Mouse (Mus musculus) thymus, postnatal 25 days (tissue): ENCODE results near the gene Slc16a6.

ENCODE experiments used
- DNase-seq: peaks from one replicate; pipeline ENCODE4 v3.0.0; 2022

Gene Slc16a6

DNA sequence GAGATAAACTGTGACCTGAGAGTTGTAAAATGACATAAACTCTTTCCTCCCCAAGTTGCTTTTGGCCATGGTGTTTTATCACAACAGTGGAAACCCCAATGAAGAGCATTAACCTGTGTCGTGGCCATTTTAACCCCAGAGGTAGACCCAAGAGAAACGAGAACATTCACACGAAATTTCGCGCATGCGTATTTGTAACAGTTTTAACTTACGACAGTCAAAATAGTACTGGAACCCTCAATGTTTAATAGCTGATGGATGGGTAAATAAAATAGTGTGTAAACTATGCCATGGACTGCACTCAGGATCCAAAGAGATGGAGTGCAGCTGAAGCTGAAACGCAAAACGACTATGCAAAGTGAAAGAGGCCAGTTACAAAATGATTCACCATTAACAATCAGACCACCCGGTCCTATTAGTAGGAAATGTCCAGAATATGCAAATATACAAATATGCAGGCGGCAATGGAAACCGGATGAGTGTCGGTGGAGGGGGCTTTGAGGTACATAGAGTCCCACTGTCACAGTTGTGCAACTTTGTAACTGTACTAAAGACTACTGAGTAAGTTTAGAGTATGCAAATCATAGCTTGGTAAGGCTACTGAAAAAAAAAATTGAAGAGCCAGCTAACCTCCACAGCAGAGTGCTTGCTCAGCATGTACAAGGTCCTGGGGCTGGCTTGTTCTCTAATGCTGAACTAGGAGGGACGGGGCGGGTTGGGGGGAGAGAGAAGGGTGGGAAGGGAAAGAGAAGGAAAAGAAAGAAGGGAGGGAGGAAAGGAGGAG, 63.0 kb downstream of the Slc16a6 start:
- DNase-seq: no peak

DNA sequence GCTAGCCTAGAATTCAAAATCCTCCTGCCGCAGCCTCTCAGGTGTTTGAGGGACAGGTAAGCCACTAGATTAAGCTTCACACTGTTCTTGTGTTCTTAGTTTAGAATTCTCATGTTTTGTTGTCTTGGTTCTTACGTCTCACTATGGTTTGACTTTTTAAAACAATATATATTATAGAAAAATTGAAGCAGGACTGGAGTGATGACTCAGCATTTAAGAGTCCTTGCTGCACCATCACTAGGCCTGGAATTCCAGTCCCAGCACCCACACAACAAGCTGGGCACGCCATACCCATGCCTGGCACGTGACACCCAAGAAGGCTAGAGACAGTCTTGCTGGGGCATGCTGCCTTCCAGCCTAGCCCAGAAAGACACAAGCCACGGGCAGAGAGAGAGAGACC, 67.0 kb downstream of the Slc16a6 start:
- no peak for DNase-seq
